Mouse (Mus musculus): ENCODE data around the gene Shld2.
"Not testable (repeated sequence)": the region's sequence is repeated elsewhere in the genome, so short reads cannot be mapped to it uniquely, and the experiment has no call there.

The Shld2 gene

GRCm38 (mm10) chr14:34323576-34324085 is 13.3 kb upstream of the Shld2 start:
- no peak for DNase-seq (ENCODE audit: low spot score in 2 of 2)

- no peak for DNase-seq (ENCODE audit: low spot score in 2 of 2)
These were observed 7.8 kb upstream of the Shld2 start for GRCm38 (mm10) chr14:34318113-34318512.

GRCm38 (mm10) chr14:34317431-34317830 is 7.1 kb upstream of the Shld2 start:
- no peak for DNase-seq (ENCODE audit: low spot score in 2 of 2)

- DNase-seq (ENCODE audit: low spot score in 2 of 2): no peak
These were observed 6.1 kb upstream of the Shld2 start for GRCm38 (mm10) chr14:34316346-34316745.

- no peak for DNase-seq (ENCODE audit: low spot score in 2 of 2)
These were observed 4.5 kb upstream of the Shld2 start for GRCm38 (mm10) chr14:34314796-34315195.

- not testable (repeated sequence) for DNase-seq (ENCODE audit: low spot score in 2 of 2)
These were observed 4.1 kb upstream of the Shld2 start for GRCm38 (mm10) chr14:34314383-34314782.

- no peak for DNase-seq (ENCODE audit: low spot score in 2 of 2)
These were observed 3.3 kb upstream of the Shld2 start for GRCm38 (mm10) chr14:34313612-34314011.

- DNase-seq (ENCODE audit: low spot score in 2 of 2): no peak
These were observed 2.2 kb upstream of the Shld2 start for GRCm38 (mm10) chr14:34312339-34313048.

GRCm38 (mm10) chr14:34311691-34312090 is 1.4 kb upstream of the Shld2 start:
- DNase-seq (ENCODE audit: low spot score in 2 of 2): no peak

- peak in 1 of 2 experiments; percentile 41 for DNase-seq (ENCODE audit: low spot score in 2 of 2)
These were observed 833 bp upstream of the Shld2 start for GRCm38 (mm10) chr14:34311021-34311631.

GRCm38 (mm10) chr14:34309907-34310233 is 423 bp downstream of the Shld2 start:
- no peak for DNase-seq (ENCODE audit: low spot score in 2 of 2)

GRCm38 (mm10) chr14:34309266-34309665 is 1.0 kb downstream of the Shld2 start:
- DNase-seq (ENCODE audit: low spot score in 2 of 2): no peak

- no peak for DNase-seq (ENCODE audit: low spot score in 2 of 2)
These were observed 7.0 kb downstream of the Shld2 start for GRCm38 (mm10) chr14:34303265-34303680.

GRCm38 (mm10) chr14:34302681-34303242 is 7.5 kb downstream of the Shld2 start:
- DNase-seq (ENCODE audit: low spot score in 2 of 2): no peak

- DNase-seq (ENCODE audit: low spot score in 2 of 2): no peak
These were observed 11.2 kb downstream of the Shld2 start for GRCm38 (mm10) chr14:34298871-34299700.

- DNase-seq (ENCODE audit: low spot score in 2 of 2): no peak
These were observed 12.7 kb downstream of the Shld2 start for GRCm38 (mm10) chr14:34297634-34298033.

GRCm38 (mm10) chr14:34297038-34297437 is 13.3 kb downstream of the Shld2 start:
- DNase-seq (ENCODE audit: low spot score in 2 of 2): no peak

- DNase-seq (ENCODE audit: low spot score in 2 of 2): no peak
These were observed 13.9 kb downstream of the Shld2 start for GRCm38 (mm10) chr14:34296350-34296749.

- DNase-seq (ENCODE audit: low spot score in 2 of 2): no peak
These were observed 16.7 kb downstream of the Shld2 start for GRCm38 (mm10) chr14:34293641-34294040.

GRCm38 (mm10) chr14:34290229-34290628 is 20.1 kb downstream of the Shld2 start:
- no peak for DNase-seq (ENCODE audit: low spot score in 2 of 2)

GRCm38 (mm10) chr14:34289259-34290015 is 20.9 kb downstream of the Shld2 start:
- no peak for DNase-seq (ENCODE audit: low spot score in 2 of 2)

All from left cerebral cortex, adult 9 months (tissue).